Mouse (Mus musculus) Patski (cell line): ENCODE measurements at regions not wholly inside any gene's neighbourhood (a gene's known extent, or its start where the extent isn't known, plus 50 kb on each side); places are given as distances from the start of the nearest gene placed in this dataset.

ENCODE experiments used
- ATAC-seq: fragments of 100-300 bp; one replicate; pipeline ENCODE4 v1.8.0; 2021
- CTCF ChIA-PET: fragments of 350-600 bp; sonication (Branson Sonifier 250); formaldehyde crosslinking; loops from one replicate; lab custom pipeline; 2022; ENCODE audit warnings: inconsistent platforms; lab: Charles Lee
- POLR2A ChIA-PET: fragments of 350-600 bp; sonication (Branson Sonifier 250); formaldehyde crosslinking; loops from one replicate; lab custom pipeline; 2022; ENCODE audit warnings: antibody characterized with exemption, inconsistent platforms; lab: Charles Lee
- DNase-seq: peaks from one replicate; pipeline ENCODE4 v3.0.0-alpha.2; 2011; ENCODE audit warnings: low read depth, low spot score
- H3K27me3 ChIP-seq: fragments of 371-371 bp; one replicate; pipeline ENCODE4 v1.5.1; 2021
- CTCF ChIP-seq: fragments of 100-300 bp; IDR thresholded peaks from one replicate; pipeline ENCODE4 v1.5.1; 2021
- in situ Hi-C: fragments of 300-500 bp; cut with MboI; formaldehyde crosslinking; loops from 3 replicates; pipeline ENCODE4 v1.11.1; 2018; ENCODE audit warnings: low pct_unique_long_range_greater_than_20kb, mixed read lengths

DNA sequence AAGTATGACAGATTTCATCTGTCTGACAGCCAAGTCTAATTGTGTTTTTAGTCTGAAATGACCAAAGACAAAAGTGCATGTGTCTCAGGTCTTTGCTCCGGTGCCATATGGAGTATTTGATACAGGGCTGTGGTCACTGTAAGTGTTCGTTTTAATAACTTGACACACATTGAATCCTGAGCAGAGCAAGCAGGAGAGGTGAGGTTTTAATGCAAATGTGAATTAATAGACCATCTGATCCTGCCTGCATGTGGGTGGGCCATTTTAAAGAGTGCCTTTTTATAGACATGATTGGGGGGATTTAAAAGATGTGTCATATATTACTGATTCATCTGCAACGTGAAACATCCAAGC is 291.2 kb upstream of the Noct start:
- ATAC-seq (no peak), DNase-seq (no peak)
- ChIA-PET CTCF (no interaction called here), POLR2A (no interaction called here)
- in situ Hi-C loops: no loop called here
- no peak for TF ChIP-seq CTCF
- peaks cover 6% of the 10 kb centered on the region for H3K27me3 ChIP-seq

DNA sequence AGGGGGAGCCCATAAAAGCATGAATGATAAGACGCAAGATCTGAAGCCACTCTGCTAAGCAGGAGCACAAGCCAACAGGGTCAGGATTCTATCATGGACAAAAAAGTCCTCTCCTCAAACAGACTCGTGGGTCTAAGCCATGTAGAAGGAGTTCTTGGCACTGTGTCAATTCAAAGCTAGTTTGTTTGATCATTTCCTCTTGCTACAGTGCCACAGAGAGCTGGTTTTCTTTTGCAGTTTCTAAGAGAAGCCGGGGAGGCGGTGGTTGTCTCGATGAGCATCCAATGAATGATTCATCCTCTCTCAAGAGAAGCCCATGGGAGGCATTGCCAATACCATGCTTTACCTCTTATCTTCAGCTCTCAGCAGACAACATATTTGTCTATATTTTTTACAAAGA is 284.6 kb upstream of the Noct start:
- peaks cover 17% of the 10 kb centered on the region for H3K27me3 ChIP-seq
- ATAC-seq: no peak
- POLR2A ChIA-PET: no interaction called here
- CTCF ChIA-PET: no interaction called here
- in situ Hi-C loops: no loop called here
- no peak for DNase-seq
- TF ChIP-seq CTCF: no peak

DNA sequence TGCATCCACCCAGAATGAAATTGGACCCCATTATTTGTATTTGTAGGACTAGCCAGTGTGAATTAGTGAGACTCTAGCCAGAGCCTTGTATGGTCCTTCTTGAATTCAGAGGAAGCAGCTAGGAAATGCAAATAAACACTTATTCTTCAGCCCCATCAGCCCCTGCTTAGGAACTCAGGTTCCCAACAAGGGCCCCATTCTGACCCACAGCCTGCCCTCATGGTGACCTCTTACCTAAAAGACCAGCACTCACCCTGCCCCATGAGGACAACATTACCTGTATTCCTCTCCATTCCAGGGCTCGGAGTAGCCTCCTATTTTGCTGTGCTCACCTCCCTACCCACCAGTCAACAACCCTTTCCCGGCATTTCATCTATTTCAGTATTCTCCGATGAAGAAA is 283.6 kb upstream of the Noct start:
- TF ChIP-seq CTCF: no peak
- ATAC-seq (no peak), DNase-seq (no peak)
- CTCF ChIA-PET: no interaction called here
- peaks cover 17% of the 10 kb centered on the region for H3K27me3 ChIP-seq
- POLR2A ChIA-PET: no interaction called here
- in situ Hi-C loops: no loop called here

DNA sequence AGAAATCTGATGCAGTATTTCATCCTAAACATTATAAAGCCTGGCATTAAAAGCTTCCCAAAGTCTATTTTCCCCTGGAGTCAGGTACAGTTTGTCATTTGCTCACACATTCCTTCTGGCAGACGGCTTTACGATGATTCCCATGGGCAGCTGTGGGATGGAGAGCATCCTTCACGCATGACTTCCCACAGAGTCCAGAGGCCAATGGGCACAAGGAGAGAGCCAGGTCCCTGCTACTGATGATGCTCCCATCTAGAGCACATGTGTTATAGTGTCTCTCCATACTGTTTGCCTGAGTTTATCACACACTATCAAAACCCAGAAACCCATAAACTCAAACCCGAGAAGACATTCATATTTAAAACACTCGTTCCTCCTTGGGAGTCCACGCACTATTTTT is 270.8 kb upstream of the Noct start:
- DNase-seq (no peak), ATAC-seq (no peak)
- H3K27me3 ChIP-seq: peaks cover 18% of the 10 kb centered on the region
- in situ Hi-C loops: no loop called here
- CTCF ChIA-PET: no interaction called here
- TF ChIP-seq CTCF: no peak
- POLR2A ChIA-PET: no interaction called here

DNA sequence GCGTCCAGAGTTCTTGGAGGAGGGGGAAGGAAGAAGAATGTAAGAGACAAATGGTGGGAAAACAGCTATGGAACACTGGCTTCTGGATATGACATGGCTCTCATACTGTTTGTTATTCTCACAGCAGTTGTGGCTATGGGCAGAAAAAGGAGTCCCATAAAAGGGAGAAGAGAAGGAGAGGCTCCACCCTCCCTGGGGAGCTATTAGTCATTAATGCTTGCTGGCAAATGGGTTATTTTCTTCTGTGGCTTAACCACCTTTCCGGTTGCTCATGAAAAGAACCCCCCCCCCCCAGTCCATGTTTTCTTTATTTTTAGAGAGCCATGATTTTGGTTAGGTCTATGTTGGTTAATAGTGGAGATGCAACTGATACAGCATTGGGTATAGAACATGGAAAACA is 253.9 kb upstream of the Noct start:
- CTCF ChIA-PET: no interaction called here
- no peak for DNase-seq
- TF ChIP-seq CTCF: no peak
- POLR2A ChIA-PET: interaction anchor here (0.6 kb wide), 1 partner anchor 68 kb away, joined by 3 read pairs; no protein-coding TSS in a partner anchor
- peaks cover 9% of the 10 kb centered on the region for H3K27me3 ChIP-seq
- in situ Hi-C loops: no loop called here
- ATAC-seq: no peak

DNA sequence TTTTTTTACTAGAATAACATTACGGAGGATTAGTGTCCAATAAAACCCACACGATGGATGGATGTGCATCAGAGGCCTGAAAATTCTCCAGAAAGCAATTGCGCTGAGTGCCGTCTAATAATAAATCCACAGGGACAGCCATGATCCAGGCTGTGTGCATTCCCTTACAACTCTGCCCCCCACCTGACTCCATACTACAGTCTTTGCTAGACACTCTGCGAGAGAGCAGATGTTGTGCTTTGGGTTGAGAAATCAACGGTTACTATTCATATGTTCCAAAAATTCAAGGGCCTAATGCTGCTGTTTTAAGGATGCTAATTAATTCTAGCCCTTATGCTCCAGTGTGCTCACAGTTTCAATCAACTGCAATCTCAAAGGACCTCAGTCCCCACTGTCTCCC is 251.2 kb upstream of the Noct start:
- POLR2A ChIA-PET: no interaction called here
- in situ Hi-C loops: no loop called here

DNA sequence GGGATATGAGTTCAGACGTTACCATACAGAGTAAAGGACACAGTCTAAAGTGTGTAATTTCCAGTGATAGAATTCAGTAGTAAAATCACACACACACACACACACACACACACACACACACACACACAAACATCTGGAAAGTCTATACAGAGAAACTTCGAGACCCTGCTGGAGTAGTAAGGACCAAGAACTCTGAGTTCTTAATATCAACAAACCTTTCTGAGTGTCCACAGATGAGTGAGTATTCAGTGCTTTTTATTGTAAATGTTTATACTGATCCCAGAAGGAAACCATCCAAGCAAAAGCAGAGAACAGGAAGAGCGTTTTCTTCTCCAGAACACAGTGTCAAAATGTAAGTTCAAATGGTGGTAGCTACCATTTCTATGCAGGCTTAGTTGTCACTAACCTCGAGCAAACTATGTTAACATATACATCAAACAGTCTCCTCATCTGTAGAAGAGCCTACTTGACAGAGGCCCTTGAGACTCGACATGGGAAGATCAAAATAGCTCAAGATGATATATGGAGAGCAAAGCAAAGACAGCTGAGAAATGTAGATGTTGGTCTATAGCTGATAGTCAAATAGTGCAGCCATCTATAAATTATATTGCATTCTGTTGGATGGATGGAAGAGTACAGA is 248.0 kb upstream of the Noct start:
- in situ Hi-C loops: no loop called here

More for the DNA sequence above, 251.2 kb upstream of the Noct start:
- no peaks in the 10 kb centered on the region for H3K27me3 ChIP-seq
- no peak for TF ChIP-seq CTCF
- DNase-seq (no peak), ATAC-seq (no peak)
- CTCF ChIA-PET: no interaction called here

DNA sequence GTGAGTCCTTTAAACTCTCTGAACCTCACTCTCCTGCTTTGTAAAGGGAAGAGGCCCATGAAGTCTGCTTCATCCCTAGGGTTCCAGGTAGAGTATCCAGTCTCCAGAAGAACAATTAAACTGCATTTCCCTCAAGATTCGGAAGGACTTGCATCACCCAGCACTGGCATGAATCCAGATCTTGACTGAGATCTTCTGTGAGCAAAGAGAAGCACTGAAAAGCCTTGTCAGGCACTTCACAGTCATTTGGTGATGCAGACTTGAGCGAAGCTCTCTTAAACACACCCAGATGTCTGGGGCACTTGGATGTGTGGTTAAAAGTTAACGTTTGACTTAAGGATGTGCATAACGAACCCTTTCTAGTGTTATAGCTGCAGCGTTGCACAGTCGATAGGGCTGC is 247.4 kb upstream of the Noct start:
- ATAC-seq: no peak
- ChIA-PET POLR2A (no interaction called here), CTCF (no interaction called here)
- in situ Hi-C loops: no loop called here
- H3K27me3 ChIP-seq: no peaks in the 10 kb centered on the region
- no peak for TF ChIP-seq CTCF
- no peak for DNase-seq

More for the DNA sequence above, 248.0 kb upstream of the Noct start:
- ChIA-PET CTCF (no interaction called here), POLR2A (no interaction called here)
- TF ChIP-seq CTCF: no peak
- H3K27me3 ChIP-seq: no peaks in the 10 kb centered on the region
- DNase-seq: no peak
- ATAC-seq: no peak

DNA sequence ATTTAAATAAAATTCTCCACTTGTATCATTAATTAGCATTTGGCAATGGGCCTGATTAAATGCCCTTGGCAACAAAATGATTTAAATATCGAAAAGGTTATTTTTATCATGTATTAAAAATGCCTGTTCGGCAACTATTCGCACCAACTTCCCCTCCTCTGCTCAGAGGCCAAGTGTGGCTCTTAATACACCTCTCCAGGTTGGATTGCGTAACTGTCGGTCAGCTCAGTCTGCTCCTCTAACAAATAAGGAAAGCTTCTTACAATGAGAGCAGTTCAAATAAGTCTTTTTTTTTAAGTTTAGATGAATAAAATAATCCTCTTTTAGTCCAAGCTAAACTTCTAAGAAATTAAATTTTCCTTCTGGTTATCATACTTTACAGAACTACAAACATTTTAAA is 245.6 kb upstream of the Noct start:
- CTCF ChIA-PET: interaction anchor here (1.2 kb wide), 1 partner anchor 26 kb away, joined by 3 read pairs; no protein-coding TSS in a partner anchor
- peaks cover 4% of the 10 kb centered on the region for H3K27me3 ChIP-seq
- DNase-seq (no peak), ATAC-seq (no peak)
- in situ Hi-C loops: no loop called here
- no peak for TF ChIP-seq CTCF
- POLR2A ChIA-PET: no interaction called here

DNA sequence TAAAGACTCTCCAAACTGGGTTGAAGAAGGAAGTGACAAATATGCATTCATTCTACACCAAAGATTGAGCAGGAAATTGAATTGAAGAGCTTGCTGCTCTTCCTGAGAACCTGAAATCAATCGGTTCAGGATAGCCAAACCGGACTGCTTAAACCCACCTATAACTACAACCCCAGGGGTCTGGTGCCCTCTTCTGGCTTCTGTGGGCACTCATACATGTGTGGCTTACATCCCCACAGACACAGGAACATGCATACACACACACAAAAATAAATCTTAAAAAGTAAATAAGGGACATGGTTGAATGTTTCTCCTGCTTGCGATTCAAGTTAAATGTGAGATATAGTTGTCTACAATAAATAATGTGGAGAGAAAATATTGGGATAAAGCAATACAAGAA is 244.7 kb upstream of the Noct start:
- CTCF ChIA-PET: interaction anchor here (1.2 kb wide), 1 partner anchor 27 kb away, joined by 3 read pairs; no protein-coding TSS in a partner anchor
- no peak for TF ChIP-seq CTCF
- in situ Hi-C loops: no loop called here

DNA sequence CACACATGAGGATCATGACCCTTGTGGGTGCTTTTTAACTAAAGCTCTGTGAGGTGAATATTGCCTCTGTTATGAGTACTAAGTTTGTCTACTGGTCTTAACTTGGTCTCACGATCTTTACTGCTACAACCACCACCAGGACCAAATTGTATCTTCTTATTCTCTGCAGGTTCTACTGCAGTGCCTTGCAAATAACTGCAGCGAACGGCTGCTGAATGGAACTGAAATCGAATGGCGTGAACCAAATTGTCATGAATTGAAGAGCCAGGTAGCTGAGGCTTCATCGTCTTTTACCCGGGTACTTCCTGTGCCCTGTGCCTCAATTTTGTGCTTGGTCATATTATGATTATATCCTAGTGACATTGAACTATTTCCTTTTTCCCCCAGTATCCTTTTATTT is 242.5 kb upstream of the Noct start:
- in situ Hi-C loops: no loop called here
- ATAC-seq: no peak
- peaks cover 11% of the 10 kb centered on the region for H3K27me3 ChIP-seq
- ChIA-PET POLR2A (no interaction called here), CTCF (no interaction called here)
- DNase-seq: no peak
- no peak for TF ChIP-seq CTCF

More for the DNA sequence above, 244.7 kb upstream of the Noct start:
- POLR2A ChIA-PET: no interaction called here
- DNase-seq: no peak
- no peak for ATAC-seq
- H3K27me3 ChIP-seq: peaks cover 8% of the 10 kb centered on the region

DNA sequence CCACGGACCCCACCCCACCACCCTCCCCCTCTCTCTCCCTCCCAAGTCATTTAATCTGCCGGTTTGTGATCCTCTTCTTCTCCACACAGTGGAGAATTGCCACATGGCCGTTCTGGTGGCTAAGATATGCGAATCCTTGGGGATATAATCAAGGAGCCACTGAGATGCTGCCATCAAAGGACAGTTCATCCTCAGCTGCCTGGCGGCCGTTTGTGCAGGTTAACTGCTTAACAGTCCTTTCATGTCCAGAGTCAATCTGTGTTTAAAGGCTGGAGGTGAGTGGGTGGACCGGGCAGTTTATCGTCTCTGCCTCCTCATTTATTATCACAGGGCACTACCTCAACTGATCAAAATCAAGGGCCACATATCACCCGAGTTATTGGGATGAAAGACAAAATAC is 241.6 kb upstream of the Noct start:
- DNase-seq (no peak), ATAC-seq (no peak)
- peaks cover 11% of the 10 kb centered on the region for H3K27me3 ChIP-seq
- CTCF ChIA-PET: interaction anchor here (2.7 kb wide), 1 partner anchor 10 kb away, joined by 11 read pairs; no protein-coding TSS in a partner anchor
- POLR2A ChIA-PET: no interaction called here
- no peak for TF ChIP-seq CTCF
- in situ Hi-C loops: no loop called here
